Mouse (Mus musculus) colon, adult 2 months (tissue): ENCODE results near the gene Gm21818. TPM values are rescaled to one million over a fixed set of nuclear protein-coding genes. Genes with fewer than 3 reads are reported as not detected.

ENCODE experiments used
- polyA plus RNA-seq: library from polyadenylated mRNA; depleted of rRNA; stranded (reverse); fragments of >200 nt; gene quantifications from 2 replicates; pipeline ENCODE4 v1.2.3, GENCODE M21; 2012; rRNA removed

Gene Gm21818
- polyA plus RNA-seq, result not detected in 2 replicates

GRCm38 (mm10) chr13:120172133-120172532 is at the start of gene Gm21818:
TSS of gene Gm21818 (plus strand) at chr13:120172433.

DNA sequence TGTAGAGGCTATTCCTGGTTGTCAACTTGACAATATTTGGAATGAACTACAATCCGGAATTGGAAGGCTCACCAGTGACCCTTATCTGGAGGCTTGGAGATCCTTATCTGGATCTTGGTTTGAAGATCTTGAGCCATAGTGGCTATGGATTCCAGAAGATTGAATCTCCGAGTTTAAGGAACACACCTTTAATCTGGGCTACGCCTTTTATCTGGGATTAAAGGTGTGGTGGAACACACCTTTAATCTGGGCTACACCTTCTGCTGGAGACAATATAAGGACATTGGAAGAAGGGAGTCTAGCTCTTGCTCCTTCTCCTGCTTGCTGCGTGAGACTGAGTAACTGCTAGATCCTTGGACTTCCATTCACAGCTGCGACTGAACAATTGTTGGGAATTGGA is 32.3 kb upstream of the Gm21818 start, which contains the start of gene Gm20767:
Gene Gm20767 (plus strand): TSS at position 301 of the 400 bp plus-strand sequence.

DNA sequence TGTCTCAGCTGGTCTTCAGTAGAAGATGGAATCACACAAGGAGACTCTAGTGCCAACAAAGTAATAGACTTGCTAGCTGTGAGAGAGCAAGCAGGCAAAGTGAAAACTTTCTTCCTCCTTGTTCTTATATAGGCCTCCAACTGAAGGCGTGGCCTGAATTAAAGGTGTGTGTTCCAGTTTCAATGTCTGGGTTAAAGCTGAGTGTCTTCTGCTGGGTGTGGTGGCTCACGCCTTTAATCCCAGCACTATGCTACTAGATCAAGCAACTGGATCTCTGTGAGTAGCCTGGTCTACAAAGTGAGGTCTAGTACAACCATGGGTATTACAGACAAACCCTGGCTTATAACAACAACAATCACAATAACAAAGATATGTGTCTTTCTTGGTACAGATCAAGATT is 43.6 kb downstream of the Gm21818 start, which contains the start of gene Gm21762:
Gene Gm21762 (minus strand): TSS at position 101 of the 400 bp plus-strand sequence.

Other genes starting within 250 kb of the Gm21818 start
- not detected in 2 replicates for gene Gm21761, start 243.2 kb upstream of the Gm21818 start, polyA plus RNA-seq
- not detected in 2 replicates for gene B020031M17Rik, start 221.6 kb upstream of the Gm21818 start, polyA plus RNA-seq
- gene Gm36079, start 145.4 kb upstream of the Gm21818 start, polyA plus RNA-seq, result not detected in 2 replicates
- 0.29 and 0.31 TPM in 2 replicates for gene Gm21188, start 120.2 kb upstream of the Gm21818 start, polyA plus RNA-seq
- not detected in 2 replicates for gene Gm20767, start 32.2 kb upstream of the Gm21818 start, polyA plus RNA-seq
- not detected in 2 replicates for gene Gm21762, start 43.5 kb downstream of the Gm21818 start, polyA plus RNA-seq
- not detected in 2 replicates for gene Gm21731, start 66.7 kb downstream of the Gm21818 start, polyA plus RNA-seq
- gene AF067061, start 90.7 kb downstream of the Gm21818 start, polyA plus RNA-seq, result not detected in 2 replicates
- gene BC147527, start 128.0 kb downstream of the Gm21818 start, polyA plus RNA-seq, result 0.31 TPM in 1 of 2 replicates, not detected in the other
- not detected in 2 replicates for gene Tcstv3, start 144.4 kb downstream of the Gm21818 start, polyA plus RNA-seq